Mouse (Mus musculus) cerebellum, adult 11-12 months (tissue): ENCODE measurements around the gene Erbb4.
A peak's percentile ranks its signal among the peaks of the same experiment; 100 is the strongest.

ENCODE experiments used
- DNase-seq: peaks from one replicate; pipeline ENCODE4 v3.0.0; 2022

Erbb4 gene

DNA sequence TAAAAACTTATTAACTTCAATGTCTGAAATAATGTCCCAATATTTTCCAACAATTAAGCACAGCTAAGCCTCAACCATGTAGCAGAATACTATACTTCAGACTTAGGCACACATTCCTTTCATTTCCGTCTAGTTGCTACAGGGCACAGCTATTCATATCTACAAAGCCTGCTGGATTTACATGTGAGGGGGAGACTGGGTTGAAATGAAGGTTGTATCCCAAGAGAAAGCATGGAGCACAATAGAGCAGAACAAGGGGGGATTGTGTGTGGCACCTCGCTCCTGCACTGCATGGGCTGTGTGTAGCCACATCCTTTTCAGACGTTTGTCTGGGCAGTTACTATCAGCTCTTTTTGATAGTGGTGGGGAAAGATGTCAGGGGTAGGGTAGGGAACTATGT, 83.0 kb downstream of the Erbb4 start:
- no peak for DNase-seq

DNA sequence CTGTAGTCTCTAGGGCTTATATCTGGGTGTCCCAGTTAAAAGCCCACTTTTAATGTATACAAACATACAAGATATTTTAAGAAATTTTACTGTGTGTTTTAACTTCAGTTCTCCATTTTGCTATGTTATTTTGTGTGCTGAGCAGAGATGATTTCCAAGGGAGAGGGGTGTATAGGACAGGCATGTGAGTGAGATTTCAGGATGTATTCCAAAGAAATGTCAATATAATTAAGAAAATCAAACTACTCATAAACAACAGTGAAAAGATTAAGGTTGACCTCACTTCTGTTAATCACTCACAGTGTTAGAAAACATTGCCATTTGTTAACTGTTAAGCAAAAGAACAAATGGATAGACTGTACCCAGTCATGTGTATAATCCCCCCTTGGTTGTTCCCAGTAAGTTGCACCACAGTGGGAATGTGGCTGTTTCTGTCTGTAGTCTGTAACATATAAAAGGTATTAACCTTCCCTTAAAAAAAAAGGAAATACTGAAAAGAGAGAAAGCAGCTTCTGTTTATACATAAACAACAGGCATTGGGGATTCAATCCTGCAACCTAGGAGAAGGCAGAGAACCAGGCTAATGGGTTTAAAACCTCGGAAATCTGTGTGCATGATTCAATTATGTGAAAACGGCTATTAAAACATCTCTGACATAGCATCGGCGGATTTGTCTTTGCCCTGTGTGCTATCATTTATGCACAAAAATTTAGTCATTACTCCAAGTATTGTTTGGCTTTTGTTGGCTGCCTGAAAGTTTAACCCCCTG, 84.5 kb downstream of the Erbb4 start:
- no peak for DNase-seq

DNA sequence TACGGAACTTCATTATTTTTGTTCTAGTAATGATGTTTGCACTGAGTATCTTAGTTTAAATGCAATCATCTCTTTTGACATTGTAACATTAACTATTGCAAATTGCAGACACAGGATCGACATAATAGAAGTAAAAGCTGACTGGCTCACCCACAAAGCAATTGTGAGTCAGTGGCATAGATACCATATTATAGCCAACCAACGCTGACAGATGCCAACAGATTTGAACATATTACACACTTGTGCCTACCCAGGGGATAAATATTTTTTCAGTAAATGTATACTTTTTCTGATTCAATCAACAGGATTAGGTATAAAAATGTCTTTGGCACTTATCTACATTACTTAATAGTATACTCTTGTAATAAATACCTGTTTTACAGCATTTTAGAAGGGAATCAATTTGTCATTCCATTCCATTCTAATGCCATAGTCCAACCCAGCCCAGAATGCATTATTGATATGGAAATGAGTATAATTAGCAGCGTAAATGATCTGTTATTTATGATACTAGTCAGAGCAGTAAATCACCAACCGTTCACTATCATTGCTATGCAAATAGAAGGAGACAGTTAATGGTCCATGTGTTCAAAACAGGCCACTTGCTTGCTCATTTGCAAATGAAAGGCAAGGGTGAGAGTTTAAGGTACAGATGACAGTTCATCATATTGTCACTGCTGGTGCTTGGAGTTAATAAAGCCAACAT, 97.9 kb downstream of the Erbb4 start:
- DNase-seq, result no peak

DNA sequence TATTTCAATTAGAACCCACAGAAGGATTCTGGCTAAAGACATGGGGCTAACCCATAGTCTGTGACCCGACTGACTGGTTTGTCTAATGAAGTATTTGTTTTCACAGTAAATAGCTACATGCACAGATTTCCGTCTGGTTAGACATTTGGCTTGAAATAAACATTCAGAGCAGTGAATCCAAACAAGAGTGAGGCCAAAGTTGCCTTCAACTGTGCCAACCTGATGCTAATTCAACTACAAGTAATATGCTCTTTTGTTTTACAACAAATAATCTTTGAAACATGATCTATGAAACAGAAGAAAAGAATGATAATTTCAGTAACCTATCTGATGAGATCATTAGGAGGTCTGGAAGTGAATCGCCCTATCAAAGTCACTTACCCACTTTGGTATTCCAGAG, 106.5 kb downstream of the Erbb4 start:
- no peak for DNase-seq

DNA sequence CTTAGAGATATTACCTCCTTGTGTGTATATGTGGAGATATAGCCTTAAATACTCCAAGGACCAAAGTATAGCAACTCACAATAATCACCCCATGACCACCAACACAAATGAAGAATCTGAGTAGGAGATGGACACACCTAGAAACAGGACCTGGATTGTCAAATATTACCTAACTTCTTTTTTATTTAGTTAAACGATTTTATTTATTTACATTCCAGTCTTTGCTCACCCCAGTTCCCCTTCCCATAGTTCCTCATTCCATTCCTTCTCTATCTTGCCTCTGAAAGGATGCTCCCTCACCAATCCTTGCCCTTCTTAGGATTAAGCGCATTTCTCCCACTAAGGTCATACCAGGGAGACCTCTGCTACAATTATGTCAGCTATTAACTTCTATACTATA, 128.6 kb downstream of the Erbb4 start:
- DNase-seq, result no peak

DNA sequence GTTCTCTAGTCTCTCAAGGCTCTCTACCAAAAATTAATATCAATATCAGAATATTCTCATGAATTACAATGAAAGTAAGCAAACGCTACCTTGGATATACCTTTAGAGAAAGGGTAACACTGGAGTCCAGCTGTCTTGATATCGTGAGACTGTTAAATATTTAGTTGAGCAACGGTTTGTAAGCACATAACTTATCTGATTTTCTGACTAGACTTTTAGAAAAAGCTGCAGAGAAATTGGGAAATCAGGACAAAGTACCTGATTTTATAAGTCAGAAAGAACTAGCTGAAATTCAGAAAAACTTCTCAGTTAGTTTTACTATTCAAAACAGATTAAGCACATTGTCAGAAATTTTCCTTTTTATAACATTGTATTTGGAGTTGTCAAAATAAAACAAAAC, 129.3 kb downstream of the Erbb4 start:
- DNase-seq, result no peak

DNA sequence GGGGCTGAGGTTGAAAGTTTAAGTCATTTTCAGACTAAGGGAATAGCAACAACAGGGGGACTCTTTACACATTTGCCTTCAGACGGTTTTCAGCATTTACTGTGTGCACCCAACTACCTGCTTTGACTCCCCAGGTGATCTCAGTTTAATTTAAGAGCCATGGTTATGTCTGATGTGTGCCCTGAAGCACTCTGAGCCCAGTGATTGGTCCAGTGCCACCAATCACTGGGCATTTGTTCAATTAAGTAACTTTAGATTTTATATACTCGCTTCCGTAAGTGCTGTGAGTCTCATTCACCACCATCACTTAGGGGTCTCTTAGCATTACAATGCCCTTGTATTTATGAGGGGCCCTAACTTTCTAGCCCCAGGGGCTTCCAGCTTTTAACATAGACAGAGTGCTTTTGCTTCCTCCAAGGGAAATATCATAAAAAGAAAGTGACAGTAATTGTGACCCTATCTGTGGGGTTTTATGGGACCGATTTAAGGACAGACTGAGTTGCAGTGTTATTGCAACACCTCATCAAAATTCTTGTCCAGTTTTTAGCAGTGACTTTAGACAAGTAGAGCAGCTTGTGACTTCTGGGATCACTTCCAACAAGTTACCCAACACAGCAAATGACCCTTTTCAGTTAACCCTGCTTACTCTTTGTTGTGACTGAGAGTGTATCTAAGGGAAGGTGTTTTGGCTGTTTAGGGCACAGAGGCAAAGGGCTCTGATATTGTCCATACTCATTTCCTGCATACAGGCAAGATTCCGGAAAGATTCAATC, 134.3 kb downstream of the Erbb4 start:
- no peak for DNase-seq

DNA sequence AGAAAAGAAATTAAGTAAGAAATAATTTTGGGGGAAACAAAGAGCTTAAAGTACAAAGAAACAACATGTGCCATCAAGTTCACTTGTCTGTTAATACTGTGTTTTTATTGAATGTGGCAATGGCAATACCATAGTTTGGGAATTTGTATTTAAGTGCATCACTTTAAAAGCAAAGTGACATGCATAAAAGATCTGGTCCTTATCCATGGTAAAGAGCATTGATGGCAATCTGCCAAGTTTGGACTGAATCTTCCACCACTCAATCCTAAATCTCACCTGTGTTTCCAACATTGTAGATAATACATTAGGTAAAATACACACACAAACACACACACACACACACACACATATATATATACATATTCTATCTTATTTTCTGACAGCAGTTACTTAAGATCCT, 143.7 kb downstream of the Erbb4 start:
- no peak for DNase-seq

DNA sequence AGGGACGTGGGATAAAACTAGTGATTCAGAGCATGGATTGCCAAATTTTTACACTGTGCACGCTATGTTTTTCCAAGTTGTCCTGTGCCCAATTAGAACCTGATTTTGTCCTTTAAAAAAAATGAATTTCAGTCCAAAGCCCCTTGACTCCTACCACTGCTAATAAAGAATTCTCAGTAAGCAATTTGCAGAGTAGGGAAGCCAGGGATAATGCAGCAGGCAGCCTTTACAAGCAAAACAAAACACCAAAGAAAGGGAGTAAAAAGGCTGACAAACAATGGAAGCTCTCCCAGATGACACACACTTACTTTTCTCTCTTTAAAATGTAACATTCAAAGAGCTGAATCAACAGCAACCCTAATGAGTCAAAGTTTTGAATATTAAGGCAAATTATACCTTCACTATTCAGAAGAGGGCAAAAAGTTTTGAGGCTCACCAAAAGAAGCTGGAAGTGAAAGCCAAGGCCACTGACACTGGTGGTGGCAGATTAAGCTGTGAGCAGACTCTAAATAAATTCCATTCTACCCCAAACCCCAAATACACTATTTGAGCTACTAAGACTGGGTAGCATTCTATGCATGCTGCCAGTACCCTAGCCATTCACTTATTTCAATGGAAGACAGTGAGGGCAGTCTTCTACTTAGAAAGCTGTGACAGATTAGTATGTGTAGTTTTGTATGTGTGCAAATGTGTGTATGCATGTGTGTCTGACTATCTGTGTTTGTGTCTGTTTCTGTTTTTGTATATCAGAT, 146.3 kb downstream of the Erbb4 start:
- no peak for DNase-seq

DNA sequence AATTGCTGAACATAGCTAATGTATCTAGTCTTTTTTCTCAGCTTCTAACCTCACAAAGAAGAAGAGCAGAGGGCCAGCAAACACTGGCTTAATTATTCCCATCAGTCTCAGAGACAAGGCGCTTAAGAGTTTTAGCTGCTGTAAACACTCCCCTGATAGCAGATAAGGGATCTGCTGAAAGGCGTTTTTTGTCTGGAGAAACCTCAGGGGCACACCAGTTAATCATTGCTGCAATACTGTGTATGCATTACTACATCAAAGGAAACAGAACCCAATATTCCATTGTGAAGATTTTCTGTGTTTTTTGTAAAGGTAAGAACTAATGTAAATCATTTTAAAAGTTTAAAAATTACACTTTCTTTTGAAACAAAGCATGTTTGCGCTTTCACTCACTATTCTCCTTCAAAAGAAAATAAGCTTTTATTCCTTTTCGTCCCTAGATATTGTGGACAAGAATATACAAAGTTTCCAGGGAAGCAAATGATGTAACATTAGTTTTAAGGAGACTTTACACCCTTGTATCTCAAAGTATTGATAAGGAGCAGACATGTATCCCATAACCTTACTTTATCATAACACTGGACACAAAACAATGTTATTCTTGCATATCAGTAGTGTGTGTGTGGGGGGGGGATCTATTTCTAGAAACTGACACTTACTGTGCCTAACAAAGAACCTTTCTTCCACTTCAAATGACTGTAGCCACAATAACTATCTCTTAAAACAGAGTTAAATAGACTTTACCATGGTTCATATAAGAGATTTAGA, 150.9 kb downstream of the Erbb4 start:
- no peak for DNase-seq

DNA sequence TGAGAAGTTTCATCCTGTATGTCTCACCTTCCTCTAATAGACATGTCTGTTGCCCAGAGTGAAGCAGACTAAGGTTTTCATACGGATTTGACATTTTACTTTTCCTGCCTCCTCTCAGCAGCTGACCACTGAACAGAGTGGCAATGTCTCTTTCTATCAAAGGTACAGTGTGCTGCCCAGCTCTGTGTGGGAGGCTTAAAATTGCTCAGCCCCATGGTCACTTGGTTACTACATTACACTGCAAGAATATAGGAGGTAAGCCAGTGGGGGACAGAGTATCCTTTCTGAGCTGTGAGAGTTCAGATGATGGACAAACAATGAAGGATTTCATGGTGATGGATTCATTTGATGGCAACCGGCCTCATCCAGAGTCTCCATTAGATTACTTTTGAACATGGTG, 152.4 kb downstream of the Erbb4 start:
- no peak for DNase-seq

DNA sequence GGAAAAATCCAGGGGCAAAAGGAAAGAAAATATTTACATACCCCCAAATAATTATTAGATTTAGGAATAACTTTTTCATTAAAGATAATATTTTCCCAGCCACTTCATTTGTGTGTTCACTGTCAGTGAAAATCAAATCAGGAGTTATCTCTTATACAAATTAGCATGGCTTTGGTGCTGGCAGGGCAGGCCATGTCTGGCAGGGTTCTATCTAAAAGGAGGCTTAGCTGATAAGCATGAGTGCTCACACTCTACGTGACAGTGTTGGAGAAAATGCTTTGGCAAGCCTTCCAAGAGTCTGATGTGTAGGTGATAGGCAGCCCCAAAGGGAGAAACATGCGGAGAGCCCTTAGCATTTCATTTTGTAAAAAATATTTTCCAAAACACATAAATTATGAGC, 164.7 kb downstream of the Erbb4 start:
- no peak for DNase-seq

DNA sequence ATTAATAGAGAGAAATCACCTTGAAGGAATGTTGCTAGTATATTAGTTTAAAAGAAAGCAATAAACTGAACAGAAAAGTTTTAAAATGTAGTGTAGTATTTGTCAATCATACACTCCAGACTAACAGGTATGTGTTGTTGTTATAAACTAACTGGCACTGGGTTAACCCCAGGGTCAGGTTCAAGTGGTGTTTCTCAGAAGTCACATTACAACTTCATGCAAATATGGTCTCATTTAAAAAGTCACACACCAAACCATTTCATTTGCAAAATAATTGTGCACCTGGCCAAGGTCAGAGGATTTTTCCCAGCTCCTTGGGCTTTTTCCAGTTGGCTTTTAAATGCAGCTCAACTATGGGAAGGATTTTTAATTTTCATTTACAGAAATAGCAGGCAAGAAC, 173.1 kb downstream of the Erbb4 start:
- DNase-seq, result no peak

DNA sequence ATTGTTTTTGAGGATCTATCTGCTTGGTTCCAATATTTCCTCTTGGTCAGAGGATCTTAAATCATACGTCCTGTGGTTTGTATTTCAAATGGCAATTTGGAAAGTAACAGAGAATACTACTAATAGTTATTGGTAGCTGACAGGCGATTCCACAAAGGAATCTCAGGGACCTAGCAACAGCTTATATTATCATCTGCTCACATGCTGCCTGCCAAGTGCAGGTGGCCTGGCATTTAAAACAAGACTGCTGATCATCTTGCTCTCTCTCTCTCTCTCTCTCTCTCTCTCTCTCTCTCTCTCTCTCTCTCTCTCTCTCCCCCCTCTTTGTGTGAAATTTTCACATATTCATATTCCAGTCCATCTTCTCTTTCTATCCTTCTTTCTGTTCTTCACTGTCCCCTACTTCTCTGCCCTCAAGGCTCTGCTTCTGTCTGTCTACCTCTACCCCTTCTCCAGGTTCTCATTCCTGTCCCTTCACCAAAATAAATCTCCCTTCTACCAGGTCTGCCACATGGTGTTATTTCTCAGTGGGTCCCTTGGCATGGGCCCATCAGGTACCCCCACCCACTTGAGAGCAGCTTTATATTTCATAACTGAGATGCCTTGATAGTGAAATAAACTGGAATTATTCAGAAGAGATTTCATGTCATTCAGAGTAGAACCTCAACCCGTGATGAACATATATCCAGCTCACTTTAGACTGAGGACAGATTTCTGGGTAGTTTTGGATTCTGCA, 174.4 kb downstream of the Erbb4 start:
- peak; percentile 12 for DNase-seq

DNA sequence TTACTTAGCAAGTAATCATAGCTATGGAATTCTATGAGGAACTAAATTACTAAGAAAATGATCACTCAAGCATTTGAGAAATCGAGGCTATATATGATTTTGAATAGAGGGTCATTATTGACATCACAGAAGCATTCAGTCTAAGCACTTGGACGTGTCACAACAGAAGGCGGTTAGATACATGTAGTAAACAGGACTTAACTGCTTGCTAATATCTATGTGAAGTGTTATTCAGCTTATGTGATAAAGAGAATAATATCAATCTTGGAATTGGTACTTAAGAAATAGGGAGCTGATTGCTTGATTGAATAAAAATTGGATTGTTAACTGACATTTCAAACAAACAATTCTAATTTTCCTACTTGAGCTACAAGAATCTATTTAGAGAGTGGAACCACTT, 190.0 kb downstream of the Erbb4 start:
- no peak for DNase-seq

DNA sequence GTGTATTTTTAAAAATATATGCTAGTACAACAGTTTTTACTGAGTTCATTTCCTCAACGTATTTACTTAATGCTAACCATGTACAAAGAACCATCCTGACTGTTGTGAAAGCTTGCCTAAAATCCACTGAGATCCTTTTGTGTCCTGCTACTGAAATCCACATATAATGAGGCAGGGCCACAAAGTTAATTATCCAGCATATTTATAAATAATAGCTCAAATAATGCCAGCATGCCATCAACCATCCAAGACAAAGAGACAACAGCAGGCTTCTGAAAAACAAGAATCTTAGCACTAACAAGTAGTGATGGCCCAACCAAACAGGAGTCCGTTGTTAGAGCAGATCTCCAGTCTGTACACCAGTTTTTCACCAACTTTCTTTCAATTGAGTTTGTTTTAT, 215.8 kb downstream of the Erbb4 start:
- DNase-seq, result no peak

DNA sequence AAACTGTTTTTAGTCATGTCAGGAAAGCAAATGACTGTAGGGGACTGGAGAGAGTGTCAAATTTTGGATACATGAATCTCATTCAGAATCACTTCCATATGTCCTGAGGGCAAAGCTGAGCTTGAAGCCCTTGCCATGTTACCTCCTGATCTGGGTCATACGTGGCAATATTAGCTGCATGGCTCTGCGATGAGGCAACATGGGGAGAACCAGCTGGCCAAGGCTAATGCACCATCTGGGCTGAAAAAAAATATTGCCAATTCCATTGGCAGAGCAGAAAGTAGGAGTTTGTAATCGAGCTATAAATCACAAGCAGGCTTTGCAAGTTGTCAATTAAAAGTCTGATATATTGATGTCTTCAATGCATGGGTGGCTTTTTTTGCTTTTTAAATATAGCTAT, 221.0 kb downstream of the Erbb4 start:
- DNase-seq, result peak; percentile 85

DNA sequence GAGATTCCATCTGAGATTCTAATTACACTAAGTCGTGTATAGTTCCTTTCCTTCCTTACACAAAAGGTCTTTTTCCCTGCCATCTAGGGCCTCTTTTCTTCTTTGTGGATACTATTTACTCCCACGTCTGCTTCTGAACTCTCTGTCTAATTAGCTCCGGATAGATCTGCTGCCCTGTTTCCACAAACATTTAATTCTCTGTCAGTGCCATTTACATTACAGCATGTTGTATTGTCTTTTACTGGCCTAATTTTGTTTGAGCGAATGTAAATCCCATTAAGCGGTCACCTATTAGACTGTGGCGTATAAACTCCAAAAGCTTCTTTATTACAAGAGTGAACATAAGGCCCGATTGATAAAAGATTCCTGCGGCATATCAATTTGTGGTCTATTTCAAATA, 232.9 kb downstream of the Erbb4 start:
- DNase-seq, result no peak

DNA sequence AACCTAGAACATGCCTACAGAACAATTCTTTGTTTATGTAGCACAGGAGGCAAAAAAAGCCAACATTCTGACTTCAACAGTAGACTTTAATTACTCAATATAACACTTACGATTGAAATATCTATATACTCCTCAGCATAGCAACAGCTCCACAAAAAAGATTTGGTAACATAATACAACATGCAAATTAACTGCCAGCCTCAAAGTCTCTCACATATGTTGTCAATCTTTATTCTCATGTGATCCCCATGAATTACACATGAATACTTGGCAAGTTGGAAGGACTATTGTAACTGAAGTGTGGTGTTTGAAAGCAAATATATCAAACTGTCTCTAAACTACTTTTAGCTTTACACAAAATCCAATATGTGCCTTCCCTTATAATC, 234.2 kb downstream of the Erbb4 start:
- no peak for DNase-seq

DNA sequence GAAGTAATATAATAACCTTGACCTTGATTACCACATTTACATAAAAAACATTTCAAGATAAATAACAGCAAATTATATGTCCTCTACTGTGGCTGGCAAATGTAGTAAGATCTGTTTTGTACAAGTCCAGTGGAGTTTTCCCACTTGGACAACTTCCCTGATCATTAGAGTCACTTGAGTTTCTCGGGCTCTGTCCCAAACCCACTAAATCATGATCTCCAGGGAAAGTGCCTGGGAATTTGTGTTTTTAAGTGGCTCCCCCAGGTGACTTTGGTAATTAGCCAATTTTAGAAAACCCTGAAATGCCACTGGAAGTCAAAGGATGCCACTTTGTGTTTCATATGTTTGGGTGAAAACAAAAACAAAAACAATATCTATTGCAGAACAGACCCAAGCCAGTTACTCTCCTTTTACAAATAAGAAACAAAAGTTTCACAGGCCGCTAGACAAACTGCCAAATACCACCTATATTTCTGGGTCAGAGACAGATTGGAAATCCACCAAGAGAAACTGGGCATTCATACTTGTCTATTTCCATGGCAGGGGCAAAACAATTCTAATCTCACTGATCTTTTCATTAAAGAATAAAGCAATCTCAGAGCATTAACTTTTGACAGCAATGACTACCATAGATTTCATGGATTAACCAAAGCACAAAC, 234.8 kb downstream of the Erbb4 start:
- DNase-seq, result no peak

DNA sequence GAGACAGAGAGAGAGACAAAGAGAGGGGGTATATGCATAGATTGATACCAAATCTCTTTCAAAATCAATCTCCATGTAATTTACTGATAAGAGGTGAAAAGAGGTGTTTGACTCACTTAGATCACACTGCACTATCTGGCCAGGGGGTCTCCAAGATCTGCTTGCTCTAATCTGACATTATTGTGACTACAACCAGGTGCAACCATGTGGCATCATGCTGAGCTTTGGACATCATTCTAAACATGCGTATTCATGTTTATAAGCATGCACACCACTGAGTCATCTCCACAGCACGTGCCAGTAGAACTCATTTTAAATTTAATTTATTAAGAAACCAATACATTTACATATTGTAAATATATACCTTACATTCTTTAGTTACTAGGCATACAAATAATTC, 247.5 kb downstream of the Erbb4 start:
- no peak for DNase-seq
